Mouse (Mus musculus): ENCODE results near the gene Fam136a.
"Not testable (repeated sequence)": the region's sequence is repeated elsewhere in the genome, so short reads cannot be mapped to it uniquely, and the experiment has no call there.

The Fam136a gene

DNA sequence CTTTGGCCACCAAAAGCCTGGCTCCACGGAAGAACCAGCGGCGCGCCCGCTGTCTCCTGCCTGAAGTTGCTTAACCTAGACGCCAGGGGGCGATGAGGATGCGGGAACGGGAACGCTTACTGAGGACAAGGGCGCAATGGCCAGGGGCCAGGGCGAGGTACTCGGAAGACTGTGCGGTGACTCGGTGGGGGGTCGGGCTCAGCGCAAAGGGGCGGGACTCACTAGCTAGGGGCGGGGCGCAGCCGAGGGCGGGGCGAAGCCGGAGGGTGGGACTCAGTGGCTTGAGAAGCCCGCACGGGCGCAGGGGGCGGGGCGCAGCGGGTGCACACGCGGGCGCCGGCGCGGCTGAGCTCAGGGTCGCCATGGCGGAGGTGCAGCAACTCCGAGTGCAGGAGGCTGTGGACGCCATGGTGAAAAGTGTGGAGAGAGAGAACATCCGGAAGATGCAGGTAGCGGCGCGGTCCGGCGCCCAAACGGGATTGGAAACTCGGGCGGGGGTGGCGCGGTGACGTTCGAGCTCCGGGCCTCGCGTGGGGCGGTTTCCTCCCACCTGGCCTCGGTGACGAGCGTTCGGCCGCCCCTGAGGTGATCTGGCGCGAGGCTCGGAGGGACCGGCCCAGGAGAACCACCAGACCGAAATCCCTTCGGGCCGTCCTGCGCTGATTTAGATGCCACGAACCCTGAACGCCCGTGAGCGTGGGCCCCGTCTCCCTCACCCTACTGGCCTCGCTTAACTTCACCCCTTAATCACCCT is at the start of gene Fam136a:
Gene Fam136a (plus strand): TSS at position 276 of the 754 bp plus-strand sequence.
- in situ Hi-C loops (cut with MboI; ENCODE audit: low sequenced_read_pairs) = loop anchor here (25.0 kb wide), 1 partner anchor 428 kb away; no protein-coding TSS in a partner anchor

DNA sequence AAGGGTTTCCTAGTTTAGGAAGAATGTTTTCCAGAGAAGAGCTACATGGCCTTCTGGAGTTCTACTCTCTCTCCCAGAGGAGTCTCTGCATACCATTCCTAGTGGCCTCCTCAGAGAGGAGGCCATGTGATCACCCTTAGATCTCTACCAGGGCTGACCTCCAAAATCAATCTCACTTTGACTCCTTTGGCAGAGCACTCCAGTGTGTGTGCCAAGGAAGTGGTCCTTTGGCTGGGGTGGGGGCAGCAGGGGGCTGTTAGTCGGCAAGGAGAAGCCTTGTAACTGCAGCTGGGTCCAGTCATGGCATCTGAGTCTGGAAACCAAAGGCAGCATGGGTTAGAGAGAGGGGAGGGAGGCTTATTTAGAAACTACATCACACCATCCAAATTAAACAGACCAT is 48.4 kb upstream of the Fam136a start:
- in situ Hi-C loops (cut with MboI; ENCODE audit: low sequenced_read_pairs) = no loop called here

DNA sequence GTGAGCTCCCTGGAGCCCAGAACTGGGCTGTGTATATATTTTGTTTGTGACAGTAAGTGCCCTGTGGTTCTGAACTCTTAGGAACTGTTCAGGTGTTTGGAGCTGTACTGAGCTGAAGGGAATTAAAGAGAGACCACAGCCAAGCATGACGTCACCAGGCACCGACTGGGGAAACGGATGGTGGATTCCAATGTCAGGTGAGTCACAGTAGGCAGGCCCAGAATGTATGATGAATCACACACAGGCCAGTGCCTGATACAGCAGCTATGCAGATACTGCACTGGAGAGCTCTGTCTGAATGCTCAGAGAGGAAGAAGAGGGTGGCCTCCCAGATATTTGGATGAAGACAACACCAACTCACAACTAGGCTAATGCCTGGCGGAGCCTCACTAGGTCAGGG is 46.6 kb upstream of the Fam136a start:
- in situ Hi-C loops (cut with MboI; ENCODE audit: low sequenced_read_pairs) = no loop called here

GRCm38 (mm10) chr6:86322031-86322563 is 43.3 kb upstream of the Fam136a start:
- in situ Hi-C loops (cut with MboI; ENCODE audit: low sequenced_read_pairs) = no loop called here

GRCm38 (mm10) chr6:86322991-86323390 is 42.5 kb upstream of the Fam136a start:
- in situ Hi-C loops (cut with MboI; ENCODE audit: low sequenced_read_pairs) = no loop called here

DNA sequence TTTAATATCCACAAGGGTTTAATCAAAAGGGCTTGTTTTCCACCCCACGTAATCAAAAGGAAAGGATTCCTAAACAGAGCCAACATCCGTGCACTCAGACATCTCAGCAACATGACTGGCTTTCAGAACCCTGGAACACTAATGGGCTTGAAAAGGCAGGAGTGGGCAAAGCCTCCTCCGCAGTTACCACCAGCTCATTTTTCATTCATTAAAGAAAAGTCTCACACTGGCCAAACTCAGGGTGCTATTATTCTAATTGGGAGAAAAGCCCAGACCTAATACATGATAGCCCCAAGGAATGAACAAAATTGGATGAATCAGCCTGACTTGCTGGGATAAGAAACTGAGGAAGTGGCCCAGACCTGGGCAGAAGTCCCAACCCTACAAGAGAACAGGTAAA is 41.0 kb upstream of the Fam136a start:
- in situ Hi-C loops (cut with MboI; ENCODE audit: low sequenced_read_pairs) = no loop called here

DNA sequence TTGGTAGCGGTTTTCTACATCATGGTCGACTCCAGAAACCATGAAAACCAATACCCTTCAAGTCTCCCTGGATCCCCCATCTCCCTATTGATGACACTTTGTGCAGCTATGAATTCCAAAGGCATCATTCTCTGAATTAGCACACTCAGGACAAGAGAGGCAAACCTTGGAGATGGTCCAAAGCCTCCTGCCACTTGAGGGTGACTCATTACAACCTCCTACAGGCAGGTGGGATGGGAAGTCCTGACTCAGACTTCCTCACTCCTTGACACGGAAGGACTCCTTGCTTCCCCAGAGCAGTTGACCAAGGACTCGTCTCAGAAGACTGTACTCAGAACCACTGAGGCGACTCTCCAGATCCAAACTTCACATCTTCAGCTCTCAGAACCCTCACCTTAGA is 39.8 kb upstream of the Fam136a start:
- in situ Hi-C loops (cut with MboI; ENCODE audit: low sequenced_read_pairs) = no loop called here

DNA sequence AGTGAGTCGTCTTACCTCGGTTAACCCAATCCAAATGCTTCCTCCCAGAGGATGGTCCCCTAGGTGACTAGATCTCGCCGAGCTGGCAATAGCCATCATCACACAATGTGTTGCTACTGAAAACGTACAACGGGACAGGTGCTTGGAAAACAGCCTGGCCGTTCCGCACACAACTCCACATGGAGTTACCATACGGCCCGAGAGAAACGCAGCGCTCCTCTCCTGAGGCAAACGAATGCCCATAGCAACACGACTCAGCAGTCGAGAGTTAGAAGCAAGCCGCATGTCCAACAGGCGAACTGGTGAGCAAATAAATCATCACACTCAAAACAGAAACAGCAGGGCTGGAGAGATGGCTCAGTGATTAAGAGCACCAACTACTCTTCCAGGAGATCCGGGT is 38.6 kb upstream of the Fam136a start:
- in situ Hi-C loops (cut with MboI; ENCODE audit: low sequenced_read_pairs) = no loop called here

DNA sequence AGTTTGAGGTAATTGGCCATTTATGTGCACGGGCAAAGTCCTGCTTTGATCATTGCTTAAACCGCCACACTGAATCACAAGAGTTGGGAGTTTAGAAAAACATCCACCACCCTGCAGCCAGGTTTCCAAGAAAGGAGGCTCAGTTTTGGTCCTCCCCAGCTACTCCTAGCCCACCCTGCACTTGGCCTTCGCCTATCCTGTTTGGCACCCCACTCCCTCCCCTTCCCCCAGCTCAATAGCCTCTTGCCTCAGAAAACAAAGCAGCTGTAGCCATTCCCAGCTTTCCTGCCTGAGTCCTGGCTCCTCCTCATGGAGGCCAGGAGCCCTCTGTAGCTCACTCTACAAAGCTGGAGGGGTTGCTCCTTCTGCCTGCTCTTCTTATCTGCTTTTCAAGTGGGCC is 37.1 kb upstream of the Fam136a start:
- in situ Hi-C loops (cut with MboI; ENCODE audit: low sequenced_read_pairs) = no loop called here

GRCm38 (mm10) chr6:86329943-86330342 is 35.5 kb upstream of the Fam136a start:
- in situ Hi-C loops (cut with MboI; ENCODE audit: low sequenced_read_pairs) = no loop called here

- in situ Hi-C loops (cut with MboI; ENCODE audit: low sequenced_read_pairs) = no loop called here
Observed at GRCm38 (mm10) chr6:86335121-86335849, 30.2 kb upstream of the Fam136a start.

DNA sequence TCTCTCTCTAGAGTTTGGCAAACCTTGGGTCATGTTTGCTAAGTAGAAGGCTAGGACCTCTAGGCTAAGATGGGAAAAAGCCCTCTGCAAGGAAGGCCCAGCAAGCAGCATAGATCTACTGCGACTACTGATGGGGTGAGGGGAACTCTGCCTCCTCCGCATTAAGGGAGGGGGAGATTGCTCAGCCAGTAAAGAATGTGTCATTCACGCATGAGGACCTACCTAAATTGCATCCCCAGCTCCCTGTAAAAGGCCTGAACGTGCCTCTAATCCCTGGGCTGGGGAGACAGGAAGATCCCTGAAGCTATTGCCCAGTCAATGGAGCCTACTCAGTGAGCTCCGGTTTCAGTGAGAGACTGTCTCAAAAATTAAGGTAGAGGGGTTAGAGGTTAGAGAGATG is 29.6 kb upstream of the Fam136a start:
- in situ Hi-C loops (cut with MboI; ENCODE audit: low sequenced_read_pairs) = no loop called here

GRCm38 (mm10) chr6:86336340-86336739 is 29.1 kb upstream of the Fam136a start:
- in situ Hi-C loops (cut with MboI; ENCODE audit: low sequenced_read_pairs) = not testable (repeated sequence)

DNA sequence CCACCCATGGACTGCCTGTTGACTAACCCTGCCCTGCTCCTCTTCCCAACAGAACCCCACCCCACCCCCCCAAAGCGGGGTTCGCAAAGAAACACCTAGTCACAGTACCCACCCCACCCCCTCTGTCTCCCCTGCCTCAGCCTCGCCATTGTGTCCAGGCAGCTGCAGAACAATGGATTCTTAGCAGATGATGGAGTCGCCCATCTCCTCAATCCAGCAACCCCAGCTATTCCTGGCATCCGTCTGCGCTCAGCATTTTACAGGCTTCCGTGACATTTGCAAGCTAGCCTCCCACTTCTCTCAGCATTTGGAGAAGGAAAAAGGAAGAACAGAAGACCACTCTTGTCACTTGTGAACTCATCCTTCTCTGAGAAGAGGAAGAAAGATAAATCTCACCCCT is 21.8 kb upstream of the Fam136a start:
- in situ Hi-C loops (cut with MboI; ENCODE audit: low sequenced_read_pairs) = no loop called here

DNA sequence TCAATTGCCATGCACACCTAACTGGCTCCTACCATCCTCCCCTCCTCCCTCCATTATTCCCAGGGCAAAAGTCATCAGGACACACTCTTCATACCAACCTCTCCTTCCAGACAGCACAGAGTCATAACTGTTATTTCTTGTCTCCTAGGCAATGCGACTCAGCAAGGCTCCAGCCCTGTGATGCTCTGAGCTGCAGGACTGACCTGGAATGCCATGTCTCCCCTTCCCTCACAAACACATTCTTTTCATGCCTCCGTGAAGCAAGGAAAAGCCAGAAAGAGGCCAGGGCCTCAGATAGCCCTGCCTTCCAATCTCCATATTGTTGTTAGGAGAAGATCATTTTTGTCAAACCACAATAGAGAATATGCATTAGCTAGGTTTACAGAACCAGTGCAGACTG is 19.4 kb upstream of the Fam136a start:
- in situ Hi-C loops (cut with MboI; ENCODE audit: low sequenced_read_pairs) = no loop called here

DNA sequence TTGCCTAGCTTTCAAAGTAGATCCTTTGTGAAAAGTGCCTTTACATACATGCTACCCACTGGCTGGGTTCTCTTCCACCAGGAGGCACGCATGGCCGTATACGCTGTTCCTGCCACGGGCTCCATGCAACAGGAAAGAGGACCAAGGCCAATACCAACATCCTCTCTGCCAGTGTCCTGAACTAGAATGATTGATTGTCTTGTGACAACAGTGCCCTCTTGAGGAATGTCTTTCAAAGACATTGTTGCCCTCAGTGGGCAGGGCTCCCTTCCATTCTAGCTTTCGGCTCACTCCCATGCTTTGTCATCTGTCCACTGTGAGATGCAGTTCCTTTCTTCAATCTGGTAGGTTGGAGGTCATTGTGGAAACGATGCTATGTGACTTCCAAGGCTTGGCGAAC is 16.2 kb upstream of the Fam136a start:
- in situ Hi-C loops (cut with MboI; ENCODE audit: low sequenced_read_pairs) = no loop called here

DNA sequence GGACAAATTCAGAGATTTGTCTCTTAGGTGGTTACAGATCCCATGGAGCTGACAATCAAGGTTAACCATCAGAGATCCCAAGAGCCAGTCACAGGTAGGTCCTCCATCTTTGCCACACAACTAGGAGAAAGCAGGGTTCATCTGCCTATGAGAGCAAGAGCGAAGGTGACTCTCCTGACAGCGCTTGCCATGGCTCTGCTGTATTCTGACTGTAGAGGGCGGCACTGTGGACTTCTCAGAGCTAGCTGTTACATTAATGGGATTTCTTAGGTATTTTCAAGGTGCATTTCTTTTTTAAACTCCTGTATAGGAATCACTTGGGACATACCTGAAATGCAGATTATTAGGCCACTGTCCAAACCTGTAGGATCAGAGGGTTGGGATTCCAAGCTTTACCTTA is 10.5 kb upstream of the Fam136a start:
- in situ Hi-C loops (cut with MboI; ENCODE audit: low sequenced_read_pairs) = loop anchor here (25.0 kb wide), 1 partner anchor 418 kb away; no protein-coding TSS in a partner anchor

DNA sequence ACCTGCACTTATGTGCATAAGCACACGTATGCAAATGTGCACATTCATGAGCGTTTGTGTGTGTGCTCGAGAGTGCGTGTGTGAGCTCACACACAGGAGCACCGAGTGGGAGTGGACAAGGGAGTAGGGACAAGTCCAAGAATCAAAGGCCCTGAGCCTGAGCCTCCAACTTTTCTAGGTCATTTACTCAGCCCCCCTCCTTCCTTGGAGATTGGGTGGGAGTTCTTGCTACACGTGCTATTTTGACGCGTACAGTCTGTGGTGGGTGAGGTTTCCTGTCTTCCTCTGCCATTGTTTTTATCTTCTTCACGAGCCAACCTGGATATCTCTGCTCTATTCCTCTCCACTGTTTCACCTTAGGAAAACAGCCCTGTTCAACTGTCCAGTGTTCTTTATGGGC is 8.5 kb upstream of the Fam136a start:
- in situ Hi-C loops (cut with MboI; ENCODE audit: low sequenced_read_pairs) = loop anchor here (25.0 kb wide), 1 partner anchor 420 kb away; no protein-coding TSS in a partner anchor

GRCm38 (mm10) chr6:86360691-86361090 is 4.8 kb upstream of the Fam136a start:
- in situ Hi-C loops (cut with MboI; ENCODE audit: low sequenced_read_pairs) = loop anchor here (5.0 to 25.0 kb wide), 2 partner anchors 233 to 423 kb away; no protein-coding TSS in a partner anchor

GRCm38 (mm10) chr6:86361373-86361772 is 4.1 kb upstream of the Fam136a start:
- in situ Hi-C loops (cut with MboI; ENCODE audit: low sequenced_read_pairs) = loop anchor here (5.0 to 25.0 kb wide), 2 partner anchors 234 to 424 kb away; no protein-coding TSS in a partner anchor

DNA sequence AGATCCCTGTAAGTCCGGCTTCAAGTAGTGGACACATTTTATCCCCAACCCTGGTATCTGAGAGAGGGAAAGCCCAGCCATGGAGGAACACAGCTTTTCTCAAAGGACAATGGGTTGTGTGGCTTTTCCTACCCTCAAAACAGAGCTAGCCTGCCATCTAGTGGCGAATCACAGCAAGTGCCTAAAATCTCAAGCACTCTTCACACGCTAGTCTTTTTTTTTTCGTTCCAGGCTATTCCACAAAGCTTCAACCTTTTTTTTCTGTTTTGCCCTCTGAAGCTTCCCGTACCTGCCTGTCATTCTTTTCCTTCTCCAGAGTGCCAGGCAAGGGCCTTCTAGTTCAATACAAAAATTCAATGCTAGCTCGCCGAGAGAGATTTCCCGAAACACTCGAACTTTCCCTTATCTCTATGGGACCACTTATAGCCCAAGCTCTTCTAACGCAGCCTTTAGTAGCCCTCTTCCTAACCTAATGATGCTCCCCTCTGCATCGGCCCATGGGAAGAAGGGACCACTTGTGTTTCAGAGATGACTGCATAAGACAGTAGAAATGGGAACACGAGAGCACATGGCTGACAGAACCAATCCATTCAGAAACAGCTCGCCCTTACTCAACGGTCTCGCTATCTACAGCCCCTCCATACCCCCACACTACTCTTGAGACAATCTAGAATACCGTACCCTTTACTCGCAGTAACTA is 854 bp upstream of the Fam136a start:
- in situ Hi-C loops (cut with MboI; ENCODE audit: low sequenced_read_pairs) = loop anchor here (5.0 to 25.0 kb wide), 2 partner anchors 237 to 427 kb away; no protein-coding TSS in a partner anchor

Measured in CH12F3 (cell line).